Mouse (Mus musculus): ENCODE measurements around the gene Gm28036. TPM values are rescaled to one million over a fixed set of nuclear protein-coding genes. Genes with fewer than 3 reads are reported as not detected.

The Gm28036 gene
- polyA plus RNA-seq, 1 experiment from 2014 or later = 17.6 TPM

DNA sequence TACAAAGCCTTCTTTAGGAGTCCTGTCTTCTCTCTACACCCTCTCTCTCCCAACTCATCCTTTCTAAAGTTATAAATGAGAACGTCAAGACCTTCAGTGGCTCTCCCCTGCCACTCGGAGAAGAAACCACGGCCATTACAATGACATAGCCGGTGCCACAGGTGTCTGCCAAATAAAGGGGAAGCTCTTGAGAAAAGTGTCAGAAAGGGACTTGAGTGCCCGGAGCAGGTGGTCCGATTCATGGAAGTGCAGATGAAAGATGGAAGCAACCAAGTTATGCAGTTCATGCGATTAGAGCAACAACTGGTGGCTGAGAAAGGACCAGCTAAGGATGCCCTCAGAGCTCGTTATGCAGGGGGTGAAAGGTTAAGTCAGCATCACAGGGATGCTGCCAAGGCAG is 84.0 kb downstream of the Gm28036 start:
- no peak overlapping the region for H3K27ac ChIP-seq
- WGBS = 85% methylated on average over 8 of the region's 8 CpGs
- ATAC-seq (ENCODE audit: insufficient number of reproducible peaks, insufficient read depth, low FRiP score, low TSS enrichment) = no peak
- H3K9me3 ChIP-seq = no peaks in the 10 kb centered on the region
- H3K4me2 ChIP-seq (replicated peaks) = no peak overlapping the region
- H3K9ac ChIP-seq = no peak overlapping the region
- H3K4me1 ChIP-seq = no peaks in the 10 kb centered on the region
- no peak overlapping the region for H3K4me3 ChIP-seq
- H3K36me3 ChIP-seq = no peaks in the 10 kb centered on the region
- H3K27me3 ChIP-seq = peaks cover 9% of the 10 kb centered on the region; the same call in 1 of the 2 replicates

DNA sequence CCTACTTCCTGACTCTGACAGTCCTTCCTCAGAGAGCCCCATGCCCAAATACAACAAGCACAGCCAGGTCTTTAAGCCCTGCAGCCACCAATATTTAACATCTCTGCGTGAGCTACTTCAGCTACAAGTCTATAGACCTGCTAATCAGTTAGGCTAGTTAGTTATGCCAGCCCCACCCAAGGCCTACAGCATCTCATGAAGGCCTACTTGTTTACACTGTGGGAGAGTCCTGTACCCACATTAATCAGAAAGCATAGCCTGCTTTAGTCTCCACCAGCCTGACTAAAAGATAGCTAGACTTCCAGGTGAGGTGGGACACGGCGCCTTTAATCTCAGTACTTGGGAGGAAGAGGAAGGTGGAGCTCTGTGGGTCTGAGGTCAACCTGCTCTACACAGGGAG is 87.5 kb downstream of the Gm28036 start:
- Histone ChIP-seq H3K4me3 (no peak overlapping the region), H3K9me3 (no peaks in the 10 kb centered on the region), H3K4me1 (no peaks in the 10 kb centered on the region), H3K27ac (no peak overlapping the region), H3K27me3 (no peaks in the 10 kb centered on the region), H3K9ac (no peak overlapping the region), H3K4me2 (replicated peaks) (no peak overlapping the region), H3K36me3 (no peaks in the 10 kb centered on the region)
- WGBS = 89% methylated on average over 3 of the region's 3 CpGs
- no peak for ATAC-seq (ENCODE audit: insufficient number of reproducible peaks, insufficient read depth, low FRiP score, low TSS enrichment)

DNA sequence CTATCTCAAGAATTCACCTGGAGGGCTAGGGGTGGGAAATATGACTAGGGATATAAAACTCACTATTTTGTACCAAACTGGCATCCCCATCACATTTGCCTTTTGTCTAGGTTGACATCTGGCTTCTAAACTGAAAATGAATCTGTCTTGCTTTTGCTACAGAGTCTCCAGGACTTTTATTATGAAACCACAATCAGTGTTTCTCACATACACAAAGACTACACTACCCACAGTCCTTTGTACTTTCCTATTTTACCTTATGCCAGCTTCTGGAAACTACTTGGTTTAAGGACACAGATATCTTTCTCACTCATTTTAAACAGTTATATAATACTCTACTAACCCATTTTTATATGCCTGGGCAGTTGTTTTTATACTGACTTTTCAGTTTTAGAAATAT is 101.4 kb downstream of the Gm28036 start:
- Histone ChIP-seq H3K4me3 (no peak overlapping the region), H3K4me1 (no peaks in the 10 kb centered on the region), H3K27ac (no peak overlapping the region), H3K4me2 (replicated peaks) (no peak overlapping the region), H3K9ac (no peak overlapping the region), H3K36me3 (no peaks in the 10 kb centered on the region), H3K9me3 (no peaks in the 10 kb centered on the region), H3K27me3 (no peaks in the 10 kb centered on the region)
- no peak for ATAC-seq (ENCODE audit: insufficient number of reproducible peaks, insufficient read depth, low FRiP score, low TSS enrichment)

Other genes with a start within 250 kb of the Gm28036 start
- 61.3 and 71.5 TPM in 2 replicates for gene Uqcc1, start 196.8 kb downstream of the Gm28036 start, polyA plus RNA-seq (2016; fragmentation: Nextera tagmentation; extraction: Ambion mirVana)
- 0.28 TPM in 1 of 2 replicates, not detected in the other for gene Gm15557, start 186.4 kb downstream of the Gm28036 start, polyA plus RNA-seq (2016; fragmentation: Nextera tagmentation; extraction: Ambion mirVana)
- 5.6 and 10.5 TPM in 2 replicates for gene Gdf5, start 181.7 kb downstream of the Gm28036 start, polyA plus RNA-seq (2016; fragmentation: Nextera tagmentation; extraction: Ambion mirVana)
- gene Cep250, start 170.6 kb downstream of the Gm28036 start, polyA plus RNA-seq (2016; fragmentation: Nextera tagmentation; extraction: Ambion mirVana) = 33.3 and 35.2 TPM in 2 replicates
- 2.0 and 2.3 TPM in 2 replicates for gene 6430550D23Rik, start 119.1 kb downstream of the Gm28036 start, polyA plus RNA-seq (2016; fragmentation: Nextera tagmentation; extraction: Ambion mirVana)
- 199 and 220 TPM in 2 replicates for gene Ergic3, start 119.0 kb downstream of the Gm28036 start, polyA plus RNA-seq (2016; fragmentation: Nextera tagmentation; extraction: Ambion mirVana)
- 0.05 and 0.08 TPM in 2 replicates for gene Fer1l4, start 74.1 kb downstream of the Gm28036 start, polyA plus RNA-seq (2016; fragmentation: Nextera tagmentation; extraction: Ambion mirVana)
- 6.0 and 6.9 TPM in 2 replicates for gene Spag4, start 61.9 kb downstream of the Gm28036 start, polyA plus RNA-seq (2016; fragmentation: Nextera tagmentation; extraction: Ambion mirVana)
- 64.9 and 68.6 TPM in 2 replicates for gene Cpne1, start 15.1 kb downstream of the Gm28036 start, polyA plus RNA-seq (2016; fragmentation: Nextera tagmentation; extraction: Ambion mirVana)
- gene Rbm12, start 15.1 kb downstream of the Gm28036 start, polyA plus RNA-seq (2016; fragmentation: Nextera tagmentation; extraction: Ambion mirVana) = 38.7 and 43.0 TPM in 2 replicates
- 428 and 448 TPM in 2 replicates for gene Romo1, start 16.9 kb upstream of the Gm28036 start, polyA plus RNA-seq (2016; fragmentation: Nextera tagmentation; extraction: Ambion mirVana)
- 30.7 and 34.2 TPM in 2 replicates for gene Nfs1, start 17.1 kb upstream of the Gm28036 start, polyA plus RNA-seq (2016; fragmentation: Nextera tagmentation; extraction: Ambion mirVana)
- gene Rbm39, start 53.1 kb upstream of the Gm28036 start, polyA plus RNA-seq (2016; fragmentation: Nextera tagmentation; extraction: Ambion mirVana) = 761 and 773 TPM in 2 replicates
- gene Phf20, start 69.4 kb upstream of the Gm28036 start, polyA plus RNA-seq (2016; fragmentation: Nextera tagmentation; extraction: Ambion mirVana) = 82.0 and 85.6 TPM in 2 replicates
- gene Cnbd2, start 185.2 kb upstream of the Gm28036 start, polyA plus RNA-seq (2016; fragmentation: Nextera tagmentation; extraction: Ambion mirVana) = 5.1 and 5.6 TPM in 2 replicates
- gene Scand1, start 185.6 kb upstream of the Gm28036 start, polyA plus RNA-seq (2016; fragmentation: Nextera tagmentation; extraction: Ambion mirVana) = 106 and 119 TPM in 2 replicates

All from embryonic facial prominence, embryonic 12.5 days (tissue).